Mouse (Mus musculus): ENCODE results near the gene Popdc2. TPM values are rescaled to one million over a fixed set of nuclear protein-coding genes. Genes with fewer than 3 reads are reported as not detected.

The Popdc2 gene
- polyA plus RNA-seq, 1 experiment from 2014 or later: 0.68 TPM

DNA sequence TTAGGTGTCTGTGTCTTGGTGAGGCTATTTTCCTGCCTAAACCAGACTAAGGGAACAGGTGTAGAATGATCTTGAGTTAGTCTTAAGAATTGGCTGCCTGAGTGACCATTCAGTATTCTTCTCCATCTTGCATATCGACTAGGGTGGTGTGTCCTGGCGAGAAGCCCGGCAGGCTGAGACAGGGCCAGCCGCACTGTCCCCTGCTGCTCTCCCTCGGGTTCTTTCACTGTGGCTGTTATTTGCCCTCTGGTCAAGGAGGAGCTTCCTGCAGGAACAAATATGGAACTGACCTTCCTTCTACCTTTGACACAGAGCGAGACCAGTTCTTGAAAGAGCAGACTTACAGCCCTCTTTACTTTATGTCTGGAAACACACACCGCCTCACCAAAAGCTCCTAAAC, 10.0 kb upstream of the Popdc2 start:
- H3K36me3 ChIP-seq (ENCODE audit: control insufficient read depth, insufficient read depth, low read length): peaks cover 11% of the 10 kb centered on the region
- ATAC-seq: no peak
- H3K4me2 ChIP-seq (ENCODE audit: low read length): no peak overlapping the region
- H3K27me3 ChIP-seq (replicated peaks; ENCODE audit: control insufficient read depth, insufficient read depth, low read length): no peaks in the 10 kb centered on the region
- H3K4me1 ChIP-seq (ENCODE audit: control insufficient read depth, insufficient read depth, low read depth, low read length): peaks cover 10% of the 10 kb centered on the region
- H3K27ac ChIP-seq (ENCODE audit: low read depth, low read length): no peak overlapping the region
- no peak overlapping the region for H3K4me3 ChIP-seq (ENCODE audit: low read length)
- no peak overlapping the region for H3K9ac ChIP-seq (ENCODE audit: low read depth, low read length)
- no peaks in the 10 kb centered on the region for H3K9me3 ChIP-seq (ENCODE audit: control insufficient read depth, low read length)
- 79% methylated on average over 7 of the region's 7 CpGs for WGBS

DNA sequence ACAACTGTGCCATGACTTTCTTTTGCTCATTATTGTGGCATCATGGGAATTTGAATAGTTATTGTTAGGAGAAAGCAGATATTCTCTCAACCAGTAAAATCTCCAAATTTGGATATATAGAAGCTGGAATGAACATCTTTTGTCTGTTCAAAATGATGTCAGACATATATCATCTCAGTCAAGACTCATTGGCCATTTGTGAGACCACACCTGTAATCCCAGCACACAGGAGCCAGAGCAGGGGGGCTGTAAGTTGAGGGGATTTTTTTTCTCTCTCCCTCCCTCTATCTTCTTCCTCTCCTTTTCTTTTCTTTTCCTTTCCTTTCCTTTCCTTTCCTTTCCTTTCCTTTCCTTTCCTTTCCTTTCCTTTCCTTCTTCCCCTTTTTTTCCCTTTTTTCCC, 9.2 kb upstream of the Popdc2 start:
- H3K4me1 ChIP-seq (ENCODE audit: control insufficient read depth, insufficient read depth, low read depth, low read length): peaks cover 5% of the 10 kb centered on the region
- H3K9ac ChIP-seq (ENCODE audit: low read depth, low read length): no peak overlapping the region
- no peak overlapping the region for H3K4me2 ChIP-seq (ENCODE audit: low read length)
- H3K4me3 ChIP-seq (ENCODE audit: low read length): no peak overlapping the region
- ATAC-seq: no peak
- H3K27ac ChIP-seq (ENCODE audit: low read depth, low read length): no peak overlapping the region
- no peaks in the 10 kb centered on the region for H3K9me3 ChIP-seq (ENCODE audit: control insufficient read depth, low read length)
- H3K27me3 ChIP-seq (replicated peaks; ENCODE audit: control insufficient read depth, insufficient read depth, low read length): no peaks in the 10 kb centered on the region
- H3K36me3 ChIP-seq (ENCODE audit: control insufficient read depth, insufficient read depth, low read length): peaks cover 11% of the 10 kb centered on the region

DNA sequence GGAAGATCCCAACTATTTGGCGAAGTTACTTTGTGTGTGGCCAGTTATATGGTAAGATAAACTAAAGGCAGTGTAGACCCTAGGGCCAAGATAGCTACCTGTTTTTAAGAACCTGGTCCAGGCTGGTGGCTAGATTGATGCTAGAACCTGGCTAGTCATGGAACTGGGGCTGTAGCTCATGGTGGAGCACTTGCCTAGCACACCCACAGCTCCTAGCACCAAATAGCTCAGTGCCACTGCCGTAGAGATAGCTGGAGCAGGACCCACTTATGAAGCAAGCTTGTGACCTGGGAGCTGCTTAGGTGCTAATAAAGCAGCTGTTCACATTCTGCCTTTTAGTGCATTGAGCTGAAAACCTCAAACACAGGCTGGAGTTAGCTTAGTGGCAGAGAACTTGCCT, 8.4 kb upstream of the Popdc2 start:
- Histone ChIP-seq H3K27ac (ENCODE audit: low read depth, low read length) (no peak overlapping the region), H3K4me1 (ENCODE audit: control insufficient read depth, insufficient read depth, low read depth, low read length) (no peaks in the 10 kb centered on the region), H3K4me3 (ENCODE audit: low read length) (no peak overlapping the region), H3K4me2 (ENCODE audit: low read length) (no peak overlapping the region), H3K27me3 (replicated peaks; ENCODE audit: control insufficient read depth, insufficient read depth, low read length) (no peaks in the 10 kb centered on the region), H3K9me3 (ENCODE audit: control insufficient read depth, low read length) (no peaks in the 10 kb centered on the region), H3K36me3 (ENCODE audit: control insufficient read depth, insufficient read depth, low read length) (peaks cover 11% of the 10 kb centered on the region), H3K9ac (ENCODE audit: low read depth, low read length) (no peak overlapping the region)
- WGBS: 89% methylated on average over 2 of the region's 2 CpGs
- no peak for ATAC-seq

DNA sequence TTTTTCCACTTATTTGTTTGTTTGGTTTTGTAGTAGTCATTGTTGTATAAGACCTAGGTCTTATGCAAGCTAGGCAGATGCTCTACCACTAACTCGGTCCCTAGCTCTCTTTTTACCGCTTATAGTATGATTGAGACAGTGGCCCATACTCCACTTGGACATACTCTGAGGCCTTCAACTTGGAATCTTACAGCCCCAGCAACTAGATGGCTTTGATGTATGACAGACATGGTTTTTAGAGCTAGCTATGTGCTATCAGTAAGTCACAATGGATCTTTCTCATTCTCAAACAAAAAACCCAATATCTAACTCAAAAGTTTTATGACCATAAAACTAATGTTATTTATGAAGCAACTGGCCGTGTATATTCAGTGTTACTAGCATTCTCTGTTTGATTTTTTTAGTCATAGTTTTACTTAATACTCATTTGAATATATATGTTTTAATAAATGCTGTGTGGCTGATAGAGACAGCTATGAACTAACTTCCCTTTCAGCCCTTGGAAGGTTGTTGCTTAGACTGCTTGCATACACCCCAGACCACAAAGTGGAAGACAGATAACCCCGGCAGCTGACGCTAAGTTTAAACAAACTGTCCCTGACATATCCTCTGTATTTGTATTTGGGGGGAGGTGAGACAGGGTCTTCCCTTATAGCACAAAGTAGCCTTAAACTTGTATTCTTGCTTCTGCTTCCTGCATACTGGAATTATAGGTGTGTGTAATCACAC, 7.7 kb upstream of the Popdc2 start:
- Histone ChIP-seq H3K4me1 (ENCODE audit: control insufficient read depth, insufficient read depth, low read depth, low read length) (no peaks in the 10 kb centered on the region), H3K9me3 (ENCODE audit: control insufficient read depth, low read length) (no peaks in the 10 kb centered on the region), H3K4me2 (ENCODE audit: low read length) (no peak overlapping the region), H3K36me3 (ENCODE audit: control insufficient read depth, insufficient read depth, low read length) (peaks cover 11% of the 10 kb centered on the region), H3K9ac (ENCODE audit: low read depth, low read length) (no peak overlapping the region), H3K27ac (ENCODE audit: low read depth, low read length) (no peak overlapping the region), H3K4me3 (ENCODE audit: low read length) (no peak overlapping the region), H3K27me3 (replicated peaks; ENCODE audit: control insufficient read depth, insufficient read depth, low read length) (no peaks in the 10 kb centered on the region)
- no peak for ATAC-seq
- 93% methylated on average over 5 of the region's 5 CpGs for WGBS

DNA sequence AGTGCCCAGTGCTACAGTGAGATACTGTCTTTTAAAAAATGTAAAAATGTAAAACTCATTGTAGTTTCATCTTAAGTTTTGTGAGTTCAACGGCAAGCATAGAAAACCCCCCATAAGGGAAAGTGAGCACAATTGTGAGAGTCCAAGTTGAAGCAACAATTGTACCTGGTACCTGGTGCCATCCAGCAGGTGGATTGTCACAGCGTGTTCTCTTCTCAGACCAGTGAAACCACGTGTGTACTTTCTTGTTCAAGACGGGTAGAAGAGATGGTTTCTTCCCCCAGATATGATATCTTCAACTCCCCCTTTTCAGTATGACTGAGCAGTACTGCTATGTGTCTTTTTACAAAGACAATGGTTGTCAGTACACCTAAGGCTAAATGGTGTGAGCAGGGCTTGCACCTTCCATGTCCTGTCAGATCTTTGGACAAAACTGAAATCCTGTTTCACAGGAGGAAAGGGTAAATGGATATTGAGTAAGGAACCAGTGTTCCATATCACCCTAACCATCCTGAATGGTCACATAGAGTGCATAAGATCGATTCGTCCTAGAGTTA, 3.7 kb upstream of the Popdc2 start:
- no peak for ATAC-seq
- no peak overlapping the region for H3K4me2 ChIP-seq (ENCODE audit: low read length)

DNA sequence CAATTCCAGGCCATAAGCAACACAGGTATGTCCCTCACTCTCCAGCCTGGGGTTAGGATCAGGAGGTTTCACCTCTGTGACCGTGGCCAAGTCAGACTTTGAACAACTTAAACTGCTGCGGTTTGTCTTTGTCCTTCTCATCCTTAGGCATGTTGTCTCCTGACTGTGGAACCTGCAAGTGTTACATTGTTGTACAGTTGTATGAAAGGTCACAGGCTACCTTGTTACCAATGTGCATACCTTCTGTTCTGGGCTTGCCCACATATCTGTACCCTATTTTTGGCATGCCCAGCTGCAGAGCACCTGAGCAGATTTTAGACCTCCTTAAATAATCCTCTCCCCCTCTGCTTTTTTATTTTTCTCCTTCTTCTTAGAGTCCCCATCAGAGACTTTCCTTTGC, 2.8 kb upstream of the Popdc2 start:
- Histone ChIP-seq H3K4me2 (ENCODE audit: low read length) (no peak overlapping the region), H3K4me3 (ENCODE audit: low read length) (no peak overlapping the region), H3K36me3 (ENCODE audit: control insufficient read depth, insufficient read depth, low read length) (no peaks in the 10 kb centered on the region), H3K9ac (ENCODE audit: low read depth, low read length) (no peak overlapping the region), H3K4me1 (ENCODE audit: control insufficient read depth, insufficient read depth, low read depth, low read length) (no peaks in the 10 kb centered on the region), H3K27ac (ENCODE audit: low read depth, low read length) (no peak overlapping the region), H3K9me3 (ENCODE audit: control insufficient read depth, low read length) (no peaks in the 10 kb centered on the region), H3K27me3 (replicated peaks; ENCODE audit: control insufficient read depth, insufficient read depth, low read length) (no peaks in the 10 kb centered on the region)
- no peak for ATAC-seq
- WGBS: 100% methylated on average over 2 of the region's 2 CpGs

More for the DNA sequence above, 3.7 kb upstream of the Popdc2 start:
- Histone ChIP-seq H3K4me1 (ENCODE audit: control insufficient read depth, insufficient read depth, low read depth, low read length) (no peaks in the 10 kb centered on the region), H3K27me3 (replicated peaks; ENCODE audit: control insufficient read depth, insufficient read depth, low read length) (no peaks in the 10 kb centered on the region), H3K36me3 (ENCODE audit: control insufficient read depth, insufficient read depth, low read length) (no peaks in the 10 kb centered on the region), H3K4me3 (ENCODE audit: low read length) (no peak overlapping the region), H3K9me3 (ENCODE audit: control insufficient read depth, low read length) (no peaks in the 10 kb centered on the region), H3K27ac (ENCODE audit: low read depth, low read length) (no peak overlapping the region), H3K9ac (ENCODE audit: low read depth, low read length) (no peak overlapping the region)
- 92% methylated on average over 6 of the region's 6 CpGs for WGBS

DNA sequence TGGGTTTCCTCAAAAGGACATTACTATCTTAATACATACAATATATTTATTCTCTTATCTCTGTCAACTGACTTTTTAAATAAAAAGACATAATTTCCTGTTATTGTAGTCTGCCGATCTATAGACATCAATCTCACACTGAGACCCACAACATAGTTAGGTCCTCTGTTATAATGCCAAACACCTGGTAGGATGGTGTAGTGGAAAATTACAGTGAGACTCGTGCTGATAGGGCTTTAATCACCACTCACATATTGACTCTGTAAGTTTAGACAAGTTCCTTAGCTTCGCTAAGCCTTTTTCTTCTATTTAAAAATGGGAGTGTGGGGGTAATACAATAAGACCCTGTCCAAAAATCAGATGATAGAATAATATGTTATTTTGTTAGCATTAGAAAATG, 2.2 kb upstream of the Popdc2 start:
- H3K4me1 ChIP-seq (ENCODE audit: control insufficient read depth, insufficient read depth, low read depth, low read length): no peaks in the 10 kb centered on the region
- no peaks in the 10 kb centered on the region for H3K9me3 ChIP-seq (ENCODE audit: control insufficient read depth, low read length)
- no peak for ATAC-seq
- H3K27me3 ChIP-seq (replicated peaks; ENCODE audit: control insufficient read depth, insufficient read depth, low read length): no peaks in the 10 kb centered on the region
- no peak overlapping the region for H3K27ac ChIP-seq (ENCODE audit: low read depth, low read length)
- H3K9ac ChIP-seq (ENCODE audit: low read depth, low read length): no peak overlapping the region
- H3K36me3 ChIP-seq (ENCODE audit: control insufficient read depth, insufficient read depth, low read length): no peaks in the 10 kb centered on the region
- no peak overlapping the region for H3K4me2 ChIP-seq (ENCODE audit: low read length)
- H3K4me3 ChIP-seq (ENCODE audit: low read length): no peak overlapping the region
- 76% methylated on average over 3 of the region's 3 CpGs for WGBS

DNA sequence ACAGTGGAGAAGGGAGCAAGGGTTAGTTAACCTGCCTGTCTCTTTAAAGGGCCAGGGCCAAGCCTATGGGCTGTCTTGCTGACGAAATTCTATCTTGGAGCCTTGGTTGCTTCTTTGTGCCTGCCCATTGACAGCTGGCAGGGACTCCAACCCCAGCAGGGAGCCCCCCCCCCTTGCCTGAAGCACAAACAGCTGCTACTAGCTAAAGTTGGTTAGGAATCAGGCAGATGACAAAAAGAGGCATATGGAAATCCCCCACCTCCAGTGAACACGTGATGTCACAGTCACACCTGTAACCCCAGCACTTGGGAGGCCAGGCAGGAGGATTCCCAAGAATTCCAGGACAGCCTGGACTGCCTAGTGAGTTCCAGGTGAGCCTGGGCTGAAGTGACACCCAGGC, 1.7 kb upstream of the Popdc2 start:
- Histone ChIP-seq H3K9ac (ENCODE audit: low read depth, low read length) (no peak overlapping the region), H3K4me1 (ENCODE audit: control insufficient read depth, insufficient read depth, low read depth, low read length) (no peaks in the 10 kb centered on the region), H3K27ac (ENCODE audit: low read depth, low read length) (no peak overlapping the region), H3K36me3 (ENCODE audit: control insufficient read depth, insufficient read depth, low read length) (no peaks in the 10 kb centered on the region), H3K4me3 (ENCODE audit: low read length) (no peak overlapping the region), H3K27me3 (replicated peaks; ENCODE audit: control insufficient read depth, insufficient read depth, low read length) (no peaks in the 10 kb centered on the region), H3K4me2 (ENCODE audit: low read length) (no peak overlapping the region), H3K9me3 (ENCODE audit: control insufficient read depth, low read length) (no peaks in the 10 kb centered on the region)
- 16% methylated on average over 2 of the region's 2 CpGs for WGBS
- ATAC-seq: peak; percentile 54

DNA sequence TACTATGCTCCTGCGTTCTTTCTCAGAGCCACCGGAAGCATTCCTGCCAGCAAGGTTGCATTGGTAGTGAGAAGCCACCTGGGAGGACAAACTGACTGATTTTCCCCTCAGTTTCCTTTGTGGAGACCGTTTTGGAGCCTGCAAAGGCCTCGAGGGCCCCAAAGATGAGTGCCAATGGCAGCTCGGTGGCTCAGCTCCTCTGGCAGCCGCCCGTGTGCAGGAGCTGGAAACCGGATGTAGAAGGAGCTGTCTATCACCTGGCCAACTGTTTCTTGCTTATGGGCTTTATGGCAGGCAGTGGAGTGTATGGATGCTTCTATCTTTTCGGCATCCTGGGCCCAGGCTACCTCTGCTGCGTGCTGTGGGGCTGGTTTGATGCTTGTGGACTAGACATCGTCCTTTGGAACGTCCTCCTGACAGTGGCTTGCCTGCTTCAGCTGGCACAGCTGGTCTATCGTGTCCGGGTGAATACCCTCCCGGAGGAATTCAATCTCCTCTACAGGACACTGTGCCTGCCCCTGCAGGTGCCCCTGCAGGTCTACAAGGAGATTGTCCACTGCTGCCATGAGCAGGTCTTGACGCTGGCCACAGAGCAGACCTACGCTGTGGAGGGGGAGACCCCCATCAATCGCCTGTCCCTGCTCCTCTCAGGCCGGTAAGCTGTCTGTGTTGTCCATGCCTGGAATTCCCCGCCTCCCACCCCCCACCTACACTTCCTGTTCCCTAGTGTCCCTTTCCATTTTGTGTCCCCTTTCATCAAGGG, 665 bp downstream of the Popdc2 start:
- H3K36me3 ChIP-seq (ENCODE audit: control insufficient read depth, insufficient read depth, low read length): no peaks in the 10 kb centered on the region
- H3K9ac ChIP-seq (ENCODE audit: low read depth, low read length): no peak overlapping the region
- H3K4me1 ChIP-seq (ENCODE audit: control insufficient read depth, insufficient read depth, low read depth, low read length): no peaks in the 10 kb centered on the region
- no peak overlapping the region for H3K4me3 ChIP-seq (ENCODE audit: low read length)
- H3K4me2 ChIP-seq (ENCODE audit: low read length): no peak overlapping the region
- H3K9me3 ChIP-seq (ENCODE audit: control insufficient read depth, low read length): no peaks in the 10 kb centered on the region
- ATAC-seq: no peak
- no peaks in the 10 kb centered on the region for H3K27me3 ChIP-seq (replicated peaks; ENCODE audit: control insufficient read depth, insufficient read depth, low read length)
- 83% methylated on average over 20 of the region's 20 CpGs for WGBS
- H3K27ac ChIP-seq (ENCODE audit: low read depth, low read length): no peak overlapping the region

Data from hindbrain, embryonic 16.5 days (tissue).